In genomic region chr12:100849421-100850138, GRCm38 (mm10) we compare ENCODE assay signal across 7 mouse cellular contexts. TPM values are rescaled to one million over a fixed set of nuclear protein-coding genes. Genes with fewer than 3 reads are reported as not detected.
DNase-seq lines count a peak whose midpoint lies in the region; ATAC-seq and TF ChIP-seq lines count a peak whose summit lies in the region.

No protein-coding gene starts in this region.

- no peak overlapping the region for H3K4me3 ChIP-seq in E14TG2a.4 (replicated peaks; ENCODE audit: low read length)
- no peak overlapping the region for H3K4me3 ChIP-seq in lung, embryonic 14.5 days (ENCODE audit: low read depth, low read length)

- no peak overlapping the region for H3K9ac ChIP-seq in lung, embryonic 14.5 days

- no peaks in the 10 kb centered on the region for H3K36me3 ChIP-seq in E14TG2a.4 (ENCODE audit: insufficient read depth, low read length)
- H3K36me3 ChIP-seq in lung, embryonic 14.5 days (ENCODE audit: insufficient read depth) = no peaks in the 10 kb centered on the region

- peak; percentile 80; the same call in 1 of the 2 replicates for ATAC-seq in lung, embryonic 14.5 days (ENCODE audit: insufficient read depth)
- peak; percentile 94 for ATAC-seq in neutrophil, adult 5-6 weeks (ENCODE audit: extremely low read depth, insufficient number of reproducible peaks, low FRiP score, poor library complexity, severe bottlenecking)

- no peaks in the 10 kb centered on the region for H3K9me3 ChIP-seq in E14TG2a.4 (ENCODE audit: low read length)
- no peaks in the 10 kb centered on the region for H3K9me3 ChIP-seq in lung, embryonic 14.5 days (ENCODE audit: low read depth, low read length)

- peak; percentile 84 for TF ChIP-seq CTCF in E14TG2a.4 (conservative IDR thresholded peaks at IDR 0.05; ENCODE audit: low read length)
- peak; percentile 93 for TF ChIP-seq CTCF in lung, embryonic 14.5 days (IDR thresholded peaks at IDR 0.05; ENCODE audit: low read depth)

- no peaks in the 10 kb centered on the region for H3K4me1 ChIP-seq in E14TG2a.4 (replicated peaks; ENCODE audit: low read depth, low read length)
- no peaks in the 10 kb centered on the region for H3K4me1 ChIP-seq in lung, embryonic 14.5 days (ENCODE audit: insufficient read depth)

- peak; percentile 73 for DNase-seq in T-cell, adult 2 months (ENCODE audit: low spot score)
- peak; percentile 84 for DNase-seq in embryo, embryonic 10.5 days (ENCODE audit: low spot score)
- peak; percentile 57 for DNase-seq in heart, postnatal 4 days
- peak; percentile 33 to 51 for DNase-seq in kidney, postnatal 4 days
- DNase-seq in lung, embryonic 14.5 days = peak; percentile 85

- H3K27me3 ChIP-seq in E14TG2a.4 (ENCODE audit: insufficient read depth, low read length) = no peaks in the 10 kb centered on the region
- H3K27me3 ChIP-seq in lung, embryonic 14.5 days (ENCODE audit: insufficient read depth, low read length) = no peaks in the 10 kb centered on the region

- 72% methylated on average over 7 of the region's 7 CpGs for WGBS in lung, embryonic 14.5 days

- no peak overlapping the region for H3K4me2 ChIP-seq in lung, embryonic 14.5 days

- H3K27ac ChIP-seq in lung, embryonic 14.5 days (ENCODE audit: low read depth) = no peak overlapping the region

RNA-seq across cellular contexts. Expression of gene Gpr68, which starts 58.4 kb away (rescaled TPM):
- total RNA-seq in heart, postnatal 4 days (2021) = 1 to 10 TPM; 2.4 to 2.8 TPM
- 0.20 and 0.32 TPM in 2 replicates for polyA plus RNA-seq in lung, embryonic 14.5 days (2014; fragmentation: Nextera tagmentation; extraction: Ambion mirVana)
- 5.1 and 6.4 TPM in 2 replicates for total RNA-seq in neutrophil, adult 5-6 weeks (2017)
